Mouse (Mus musculus) heart, postnatal 0 days (tissue): ENCODE results near the gene 1110008L16Rik.

Experiments used
- CTCF ChIP-seq: IDR thresholded peaks from 2 replicates; pipeline ENCODE4 v1.5.1; 2016; ENCODE audit warnings: antibody characterized with exemption, control low read depth, low read depth
- EP300 ChIP-seq: IDR thresholded peaks from 2 replicates; pipeline ENCODE4 v1.6.1; 2016; ENCODE audit warnings: antibody characterized with exemption, low read depth

DNA sequence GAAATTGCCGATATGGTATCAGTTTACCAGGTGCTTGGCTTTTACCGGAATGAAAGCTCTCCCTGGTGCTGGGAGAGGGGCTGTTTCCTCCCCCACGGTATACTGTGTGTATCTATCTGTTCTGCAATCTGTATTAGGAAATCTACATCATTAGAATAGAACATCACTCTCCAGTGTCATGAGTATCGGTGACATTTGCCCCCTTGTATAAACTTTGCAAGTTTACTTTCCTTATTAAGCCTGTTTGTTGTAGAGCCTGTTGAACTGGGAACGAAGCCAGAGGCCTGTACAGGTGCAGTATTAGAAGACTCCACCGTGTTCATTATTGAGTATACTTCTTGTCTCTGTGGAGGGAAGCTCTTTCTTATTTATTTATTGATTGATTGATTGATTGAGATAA lies 54.0 kb downstream of the 1110008L16Rik start:
- TF ChIP-seq CTCF (no peak), EP300 (no peak)
